Mouse (Mus musculus) erythroblast, adult 5-6 weeks (primary cell): ENCODE measurements around the gene Zbtb20. TPM values are rescaled to one million over a fixed set of nuclear protein-coding genes. Genes with fewer than 3 reads are reported as not detected.

Source experiments
- ATAC-seq: replicated peaks from 2 replicates; pipeline ENCODE4 v1.8.0; 2016; ENCODE audit warnings: moderate number of reproducible peaks, mild to moderate bottlenecking, moderate TSS enrichment, inconsistent platforms; ENCODE audit not compliant: poor library complexity, low FRiP score, severe bottlenecking
- total RNA-seq, 2 experiments: library from RNA; stranded (forward) in 1 of 2; stranded (reverse) in 1 of 2; fragments of 150-400 nt in 1 of 2; fragments of 200-764, 138-1000 nt in 1 of 2; gene quantifications; 2 replicates each; pipeline versions ENCODE4 v1.2.3 to v1.2.4; 2015 to 2017; ENCODE audit warnings: low replicate concordance in 2 of 2

Gene Zbtb20
- total RNA-seq, 2 experiments from 2014 or later: 2.5 to 3.3 TPM

GRCm38 (mm10) chr16:43495175-43495818, 619.6 kb downstream of the Zbtb20 start:
- no peak for ATAC-seq

- no peak for ATAC-seq
Measured at GRCm38 (mm10) chr16:43497093-43497492, 621.4 kb downstream of the Zbtb20 start.

GRCm38 (mm10) chr16:43500132-43500853, 624.6 kb downstream of the Zbtb20 start:
- ATAC-seq: no peak

GRCm38 (mm10) chr16:43501284-43501683, 625.6 kb downstream of the Zbtb20 start:
- ATAC-seq: no peak

GRCm38 (mm10) chr16:43502339-43503009, 626.8 kb downstream of the Zbtb20 start:
- no peak for ATAC-seq

GRCm38 (mm10) chr16:43503010-43503635, 627.4 kb downstream of the Zbtb20 start:
- ATAC-seq: no peak

GRCm38 (mm10) chr16:43503636-43504010, 627.9 kb downstream of the Zbtb20 start:
- no peak for ATAC-seq

GRCm38 (mm10) chr16:43504151-43504550, 628.5 kb downstream of the Zbtb20 start:
- ATAC-seq: no peak

- ATAC-seq: no peak
Measured at GRCm38 (mm10) chr16:43504556-43504955, 628.9 kb downstream of the Zbtb20 start.

GRCm38 (mm10) chr16:43505314-43505950, 629.8 kb downstream of the Zbtb20 start:
- no peak for ATAC-seq

GRCm38 (mm10) chr16:43506189-43506751, 630.6 kb downstream of the Zbtb20 start:
- no peak for ATAC-seq

- no peak for ATAC-seq
Measured at GRCm38 (mm10) chr16:43506771-43507405, 631.2 kb downstream of the Zbtb20 start.

GRCm38 (mm10) chr16:43508166-43508998, 632.7 kb downstream of the Zbtb20 start:
- no peak for ATAC-seq

GRCm38 (mm10) chr16:43510516-43510915, 634.8 kb downstream of the Zbtb20 start:
- ATAC-seq: no peak

GRCm38 (mm10) chr16:43511531-43511930, 635.9 kb downstream of the Zbtb20 start:
- ATAC-seq: no peak

GRCm38 (mm10) chr16:43513933-43514332, 638.3 kb downstream of the Zbtb20 start:
- no peak for ATAC-seq

- ATAC-seq: no peak
Measured at GRCm38 (mm10) chr16:43515538-43515937, 639.9 kb downstream of the Zbtb20 start.

- no peak for ATAC-seq
Measured at GRCm38 (mm10) chr16:43520274-43520673, 644.6 kb downstream of the Zbtb20 start.
